Mouse (Mus musculus): ENCODE results near the gene Sorcs2.

The Sorcs2 gene

DNA sequence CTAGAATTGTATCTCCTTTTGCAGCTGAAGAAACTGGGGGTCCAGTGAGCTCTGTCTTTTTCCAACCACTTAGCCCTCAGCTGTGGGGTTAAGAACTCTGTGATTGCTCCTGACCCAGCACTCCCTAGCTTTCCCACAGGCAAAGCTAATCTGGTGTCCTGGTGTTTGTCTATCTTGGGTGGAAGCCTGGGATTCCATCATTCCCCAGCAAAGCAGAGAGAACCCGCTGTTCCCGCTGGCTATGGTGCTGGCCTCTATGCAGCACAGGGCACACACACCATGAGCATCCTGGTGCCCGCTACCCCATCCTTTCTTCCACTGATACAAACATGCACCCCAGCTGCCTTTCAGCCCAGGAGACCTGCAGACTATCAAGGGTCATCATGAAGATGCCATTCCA, 42.3 kb downstream of the Sorcs2 start:
- no peak for DNase-seq

DNA sequence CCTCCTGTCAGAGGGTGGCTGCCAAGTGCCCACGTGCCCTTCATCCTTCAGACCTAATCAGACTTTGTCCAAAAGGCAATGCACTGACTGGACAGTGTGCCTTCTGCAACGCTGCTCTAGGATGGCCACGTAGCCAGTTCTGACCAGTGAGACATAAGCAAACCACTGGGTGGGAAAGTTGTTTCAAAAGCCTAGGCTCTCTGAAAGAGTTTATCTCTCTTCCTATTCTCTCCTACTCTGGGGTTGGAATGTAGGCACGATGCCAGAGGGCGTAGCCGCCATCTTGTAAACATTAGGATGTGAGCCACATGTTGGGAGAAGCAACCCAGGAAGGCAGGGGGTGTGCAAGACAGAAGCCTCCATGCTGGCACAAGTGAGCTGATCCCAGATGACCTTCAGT, 44.3 kb downstream of the Sorcs2 start:
- DNase-seq: peak; percentile 59

DNA sequence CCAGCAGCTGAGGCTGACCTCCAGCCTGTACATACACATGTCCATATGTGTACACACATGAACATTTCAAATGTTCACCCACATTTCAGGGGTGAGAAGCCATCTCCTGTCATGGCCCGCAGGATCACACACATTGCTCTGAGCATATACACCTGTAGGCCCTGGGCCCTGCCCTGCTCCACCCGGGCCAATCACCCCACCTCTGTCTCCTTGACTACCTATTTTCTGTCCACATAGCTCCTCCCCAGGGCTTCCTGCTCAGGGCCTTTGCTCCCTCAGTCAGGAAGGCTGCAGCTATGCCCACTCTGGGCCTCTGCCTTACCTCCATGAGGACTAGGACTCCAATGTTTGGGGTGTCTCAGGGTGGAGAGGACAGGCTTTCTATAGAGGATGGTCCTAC, 44.7 kb downstream of the Sorcs2 start:
- no peak for DNase-seq

GRCm38 (mm10) chr5:36346698-36347097, 51.2 kb downstream of the Sorcs2 start:
- no peak for DNase-seq

GRCm38 (mm10) chr5:36339283-36339682, 58.7 kb downstream of the Sorcs2 start:
- DNase-seq: no peak

- no peak for DNase-seq
These were observed 61.7 kb downstream of the Sorcs2 start for GRCm38 (mm10) chr5:36336252-36336651.

- DNase-seq: no peak
These were observed 62.3 kb downstream of the Sorcs2 start for GRCm38 (mm10) chr5:36335661-36336060.

GRCm38 (mm10) chr5:36334227-36334626, 63.7 kb downstream of the Sorcs2 start:
- DNase-seq: no peak

DNA sequence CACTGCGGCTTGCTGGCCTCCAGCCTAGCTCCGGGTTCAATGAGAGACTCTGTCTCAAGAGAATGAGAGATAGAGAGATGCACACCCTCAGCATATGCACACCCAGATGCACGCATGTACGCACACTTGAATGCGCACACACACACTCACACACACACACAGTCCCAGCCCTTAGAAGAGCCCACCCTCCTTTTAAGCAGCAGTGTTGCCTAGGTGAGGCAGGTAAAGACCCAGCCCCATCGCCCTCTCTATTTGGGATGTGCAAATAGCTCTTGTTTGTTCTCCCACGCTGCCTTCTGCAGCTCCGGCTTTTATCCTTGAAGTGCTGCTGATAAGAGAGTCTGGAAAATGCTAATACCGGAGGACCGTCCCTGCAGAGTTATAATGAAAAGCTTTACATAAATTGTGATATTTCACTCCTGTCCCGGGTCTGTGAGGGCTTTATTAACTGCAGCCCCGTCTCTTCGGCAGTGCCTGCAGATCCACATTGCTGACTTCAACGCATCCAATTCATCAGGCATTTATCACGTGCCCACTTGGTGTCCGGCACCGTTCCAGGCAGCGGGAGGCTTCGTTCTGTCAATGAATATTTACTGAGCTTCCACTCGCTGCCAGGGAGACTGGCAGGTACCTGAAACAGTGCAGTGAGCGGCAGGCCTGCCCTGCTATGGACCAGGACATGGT, 67.3 kb downstream of the Sorcs2 start:
- DNase-seq: peak; percentile 39

DNA sequence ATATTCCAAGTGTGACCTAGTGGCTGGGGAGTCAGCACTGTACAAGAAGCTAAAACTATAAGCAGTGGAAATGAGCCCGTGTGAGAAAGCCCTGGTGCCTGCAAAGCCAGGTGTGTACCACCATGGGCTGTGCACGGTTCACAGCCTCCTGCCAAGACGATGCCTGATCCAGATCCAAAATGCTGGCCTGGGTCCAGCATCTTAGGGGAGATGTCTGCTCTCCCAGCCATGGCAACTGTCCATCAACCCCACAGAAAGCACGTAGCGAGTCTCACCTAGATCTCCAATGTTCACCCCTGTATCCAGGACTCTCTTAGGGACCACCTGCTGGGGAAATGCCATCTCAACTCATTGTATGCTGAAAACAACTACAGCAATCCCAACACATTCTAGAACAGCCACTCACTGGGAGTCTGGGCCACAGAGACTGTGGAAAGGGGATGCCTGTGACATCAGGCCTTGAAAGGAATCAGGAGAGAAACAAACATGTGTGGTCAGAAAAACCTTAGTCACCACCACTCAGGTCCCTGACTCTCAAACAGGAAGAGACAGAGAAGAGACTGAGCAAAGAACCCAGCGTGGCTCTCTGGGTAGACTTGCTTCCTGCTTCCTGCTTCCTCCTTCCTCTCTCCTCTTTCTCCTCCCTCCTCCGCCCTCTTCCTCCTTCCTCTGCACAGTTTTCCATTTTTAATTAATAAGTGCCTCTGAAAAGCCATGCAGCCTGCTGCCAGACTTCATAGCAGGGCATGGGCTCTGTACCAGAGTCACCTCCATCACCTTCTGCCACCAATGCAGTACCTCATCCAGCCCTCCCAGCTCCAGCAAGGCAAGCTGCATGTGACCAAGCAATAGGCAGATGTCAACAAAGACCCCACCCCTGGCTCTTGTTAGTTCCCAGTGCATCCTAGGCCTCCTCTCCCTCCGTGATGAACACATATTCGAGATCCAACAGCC, 71.6 kb downstream of the Sorcs2 start:
- DNase-seq: no peak

DNA sequence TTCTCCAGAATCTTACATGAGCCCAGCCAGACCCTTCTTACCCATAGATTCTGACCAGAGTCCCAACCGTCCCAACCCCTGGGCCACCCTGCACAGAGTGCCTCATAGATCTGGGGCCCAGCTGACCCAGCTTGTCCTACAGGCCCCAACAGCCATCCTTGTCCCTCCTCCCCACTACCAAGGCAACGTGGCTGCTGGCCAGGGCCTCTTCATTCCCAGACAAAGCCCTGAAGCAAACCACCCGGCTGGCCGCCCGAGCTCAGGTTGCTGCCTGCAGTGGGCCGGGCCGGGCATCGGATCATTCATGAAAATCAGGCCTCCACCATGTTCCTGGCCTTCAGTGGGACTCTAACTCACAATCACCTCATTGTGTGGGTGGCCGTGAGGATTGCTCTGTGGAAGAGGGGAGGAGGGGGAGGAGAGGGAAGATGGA, 73.8 kb downstream of the Sorcs2 start:
- DNase-seq: peak; percentile 50

- peak; percentile 90 for DNase-seq
These were observed 74.4 kb downstream of the Sorcs2 start for GRCm38 (mm10) chr5:36323526-36323925.

DNA sequence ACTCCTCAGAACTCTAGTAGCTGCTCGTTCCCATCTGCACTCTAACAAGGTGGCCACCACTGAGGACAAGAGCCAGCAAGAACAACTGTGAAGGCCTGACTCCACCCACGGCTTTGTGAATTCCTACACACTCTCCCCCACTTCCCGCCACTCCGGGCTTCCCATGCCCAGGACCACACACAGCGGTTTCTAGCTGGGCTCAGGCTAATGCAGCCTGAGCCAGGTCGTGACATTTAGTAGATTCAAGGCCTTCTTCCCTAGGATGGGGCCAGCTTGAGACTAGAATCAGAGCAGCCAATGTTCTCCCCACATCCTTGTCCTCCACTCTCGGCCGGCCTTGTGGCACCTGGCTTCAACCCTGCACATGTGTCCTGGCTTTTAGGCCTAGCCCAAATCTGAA, 76.4 kb downstream of the Sorcs2 start:
- no peak for DNase-seq

- peak; percentile 34 for DNase-seq
These were observed 77.3 kb downstream of the Sorcs2 start for GRCm38 (mm10) chr5:36320667-36321066.

DNA sequence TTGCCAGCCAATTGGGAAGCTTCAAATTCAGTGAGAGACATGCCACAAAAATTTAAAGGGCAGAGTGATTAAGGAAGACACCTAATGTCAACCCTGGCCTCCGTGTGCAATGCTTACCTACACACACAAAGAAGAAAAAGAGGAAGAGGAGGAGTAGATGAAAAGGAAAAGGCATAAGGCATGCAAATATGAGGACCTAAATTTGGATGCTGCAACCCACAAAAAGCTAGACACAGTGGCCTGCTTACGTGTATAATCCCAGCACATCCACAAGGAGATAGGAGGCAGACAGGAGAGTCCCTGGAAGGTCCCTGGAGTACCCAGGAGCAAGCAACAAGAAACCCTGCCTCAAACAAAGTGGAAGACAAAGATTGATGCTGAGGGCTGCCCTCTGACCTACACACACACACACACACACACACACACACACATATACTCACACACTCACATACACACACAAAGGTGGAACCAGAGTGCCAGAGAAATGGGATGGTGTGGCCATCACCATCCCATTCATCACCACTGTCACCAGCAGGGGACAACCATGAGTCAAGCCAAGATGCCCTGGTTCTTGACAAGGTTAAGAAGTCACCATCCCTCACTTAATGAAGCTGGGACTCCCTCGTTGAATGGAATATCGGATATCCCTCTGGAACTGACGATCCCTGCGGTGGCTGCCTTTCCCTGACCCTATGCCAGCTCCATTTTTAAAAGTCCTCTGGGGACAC, 80.1 kb downstream of the Sorcs2 start:
- no peak for DNase-seq

GRCm38 (mm10) chr5:36315106-36315505, 82.8 kb downstream of the Sorcs2 start:
- DNase-seq: no peak

DNA sequence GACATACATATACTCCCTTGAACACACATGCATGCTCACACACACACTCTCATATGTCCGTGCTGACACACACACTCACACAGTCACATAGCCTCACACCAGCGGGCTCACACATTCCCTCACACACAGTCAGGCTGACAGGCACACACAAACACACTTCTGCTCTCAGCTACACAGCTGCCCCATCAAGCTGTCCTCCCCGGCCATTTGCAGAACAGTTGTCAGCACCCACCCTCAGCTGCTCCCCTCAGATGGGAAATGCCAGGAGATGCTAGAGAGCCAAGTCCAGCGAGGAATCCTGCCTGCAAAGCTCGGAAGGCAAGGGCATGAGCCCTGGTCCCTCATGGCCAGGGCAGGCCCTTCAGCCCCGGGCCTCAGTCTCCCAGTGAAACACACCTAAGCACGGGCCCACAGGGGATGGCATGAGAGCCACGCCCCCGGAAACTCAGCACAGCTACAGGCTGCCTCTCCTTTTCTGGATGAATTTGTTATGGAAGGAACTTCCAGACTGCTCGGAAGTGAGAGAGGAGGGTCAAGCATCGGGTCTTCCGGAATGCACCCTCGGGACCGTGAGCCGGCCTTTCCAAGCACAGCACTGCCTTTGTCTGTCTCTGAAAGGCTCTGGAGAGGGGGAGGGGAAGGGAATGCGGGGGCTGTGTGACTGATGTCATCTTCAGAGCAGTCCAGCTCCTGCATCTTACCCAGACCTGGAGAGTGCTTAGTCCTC, 84.4 kb downstream of the Sorcs2 start:
- DNase-seq: peak; percentile 34

- no peak for DNase-seq
These were observed 85.0 kb downstream of the Sorcs2 start for GRCm38 (mm10) chr5:36312926-36313325.

DNA sequence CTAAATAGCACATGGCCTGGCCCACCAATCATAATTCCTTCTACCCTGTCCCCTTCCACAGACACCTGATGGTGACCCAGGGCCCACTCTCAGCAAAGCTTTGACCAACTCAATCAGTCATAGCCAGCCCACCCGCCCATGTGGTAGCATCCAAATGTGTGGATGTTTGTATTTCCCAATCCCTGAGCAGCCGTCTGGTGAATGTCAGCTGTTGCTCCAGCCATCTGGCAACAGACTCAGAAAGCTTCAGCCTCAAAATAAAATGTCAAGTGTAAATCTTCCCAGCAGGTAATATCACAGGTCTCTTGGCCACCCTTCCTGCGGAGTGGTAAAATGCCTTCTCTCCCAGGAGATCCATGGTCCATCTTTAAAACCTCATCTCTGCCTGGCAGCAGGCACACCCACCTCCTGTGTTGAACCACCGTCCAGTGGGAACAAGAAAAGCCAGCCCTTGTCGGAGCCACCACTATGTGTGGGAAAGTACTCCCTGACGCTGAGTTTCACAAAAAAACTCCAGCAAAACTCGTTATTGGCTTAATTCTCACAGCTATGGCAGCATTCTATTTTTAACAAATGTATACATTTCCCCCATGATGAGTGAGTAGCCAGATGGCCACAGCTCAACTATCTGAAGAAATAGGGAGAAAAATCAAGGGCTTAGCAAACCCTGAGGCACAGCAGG, 93.5 kb downstream of the Sorcs2 start:
- no peak for DNase-seq

GRCm38 (mm10) chr5:36301166-36301565, 96.8 kb downstream of the Sorcs2 start:
- no peak for DNase-seq

DNA sequence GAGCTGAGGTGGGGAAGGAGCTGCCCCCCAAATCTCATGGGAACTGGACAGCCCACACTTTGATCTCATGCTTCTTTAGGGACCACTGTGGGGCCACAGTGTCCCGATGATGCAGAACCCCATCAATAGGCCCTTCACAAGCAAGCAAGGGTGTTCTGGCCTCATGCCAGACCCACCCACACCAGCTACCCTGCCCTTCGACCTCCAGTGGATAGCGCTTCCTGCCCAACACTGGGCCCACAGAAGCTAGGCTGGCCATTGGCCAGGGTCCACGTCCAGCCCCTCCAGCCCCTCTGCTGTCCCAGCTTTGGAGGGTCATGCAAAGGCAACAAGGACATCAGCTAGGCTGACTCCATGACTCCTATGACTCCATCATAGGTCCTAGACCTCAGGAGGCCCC, 99.9 kb downstream of the Sorcs2 start:
- no peak for DNase-seq

DNA sequence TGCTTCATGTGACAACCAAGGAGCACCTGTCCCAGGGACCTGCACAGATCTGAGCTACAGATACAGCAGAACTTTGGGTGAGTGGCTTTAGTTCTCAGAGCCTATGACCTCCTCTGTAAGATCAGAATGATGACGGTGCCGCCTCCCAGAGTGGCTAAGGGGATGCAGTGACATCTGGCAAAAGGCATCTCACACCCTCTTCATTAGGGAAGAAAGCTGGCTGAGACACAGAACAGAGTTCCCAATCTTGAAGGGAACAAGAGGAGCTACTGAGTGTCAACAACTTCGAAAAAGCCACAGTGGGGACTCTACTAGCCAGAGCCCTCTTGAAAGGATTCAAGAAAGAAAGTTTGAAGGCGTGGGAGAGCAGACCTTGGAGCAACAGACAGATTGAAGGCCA, 100.7 kb downstream of the Sorcs2 start:
- peak; percentile 32 for DNase-seq

Data from lung, postnatal 14 days (tissue).